ENCODE assay signal across 12 mouse cellular contexts in genomic region chr11:72814188-72814587, GRCm38 (mm10). TPM values are rescaled to one million over a fixed set of nuclear protein-coding genes. Genes with fewer than 3 reads are reported as not detected.
DNase-seq lines count a peak whose midpoint lies in the region; ATAC-seq and TF ChIP-seq lines count a peak whose summit lies in the region.
"Had no signal": no experiment of that assay in that cellular context is flagged by ENCODE, and none has a peak within 500 bp of the region (broad histone marks: within the 10 kb centered on the region; RNA-seq: fewer than 3 reads in every experiment).

No protein-coding gene starts in this region.

- no peak overlapping the region for H3K9ac ChIP-seq in liver, embryonic 12.5 days
- H3K9ac ChIP-seq in ES-Bruce4 (ENCODE audit: low read depth, poor library complexity, severe bottlenecking), result no peak overlapping the region
- H3K9ac ChIP-seq: hindbrain, embryonic 12.5 days had no signal

- 72% methylated on average over 2 of the region's 2 CpGs for WGBS in liver, embryonic 12.5 days (ENCODE audit: insufficient replicate concordance)

- H3K27ac ChIP-seq in liver, embryonic 12.5 days, result no peak overlapping the region
- no peak overlapping the region for H3K27ac ChIP-seq in ES-Bruce4 (ENCODE audit: insufficient read depth, low read length)
- H3K27ac ChIP-seq: hindbrain, embryonic 12.5 days; limb, embryonic 10.5 days had no signal

- no peaks in the 10 kb centered on the region for H3K9me3 ChIP-seq in liver, embryonic 12.5 days (replicated peaks)
- H3K9me3 ChIP-seq in ES-Bruce4 (replicated peaks; ENCODE audit: control insufficient read depth, insufficient read depth, low read length, poor library complexity, severe bottlenecking), result no peaks in the 10 kb centered on the region
- H3K9me3 ChIP-seq: hindbrain, embryonic 12.5 days; limb, embryonic 10.5 days had no signal

- H3K27me3 ChIP-seq in liver, embryonic 12.5 days (replicated peaks), result no peaks in the 10 kb centered on the region
- H3K27me3 ChIP-seq in ES-Bruce4 (ENCODE audit: control insufficient read depth, insufficient read depth, low read length, poor library complexity, severe bottlenecking), result no peaks in the 10 kb centered on the region
- H3K27me3 ChIP-seq: hindbrain, embryonic 12.5 days had no signal

- peaks cover 11% of the 10 kb centered on the region for H3K36me3 ChIP-seq in liver, embryonic 12.5 days
- no peaks in the 10 kb centered on the region for H3K36me3 ChIP-seq in ES-Bruce4 (ENCODE audit: control insufficient read depth, insufficient read depth, low read length, poor library complexity, severe bottlenecking)
- H3K36me3 ChIP-seq: limb, embryonic 10.5 days had no signal

- TF ChIP-seq POLR2A in ES-Bruce4 (IDR thresholded peaks at IDR 0.05; ENCODE audit: insufficient read depth, low read length), result no peak

- no peaks in the 10 kb centered on the region for H3K4me1 ChIP-seq in liver, embryonic 12.5 days
- H3K4me1 ChIP-seq in ES-Bruce4 (ENCODE audit: control insufficient read depth, insufficient read depth, low read length), result no peaks in the 10 kb centered on the region
- H3K4me1 ChIP-seq: hindbrain, embryonic 12.5 days; limb, embryonic 10.5 days had no signal

- TF ChIP-seq EP300 in ES-Bruce4 (IDR thresholded peaks at IDR 0.05; ENCODE audit: insufficient read depth, low read depth, low read length), result no peak

- peak; percentile 37 for TF ChIP-seq CTCF in ES-Bruce4 (IDR thresholded peaks at IDR 0.05; ENCODE audit: low read depth, low read length)

- peak; percentile 22 for DNase-seq in liver
- peak; percentile 34 for DNase-seq in CD4-positive helper T cell, adult 2 months (ENCODE audit: low read depth, low spot score)
- no peak for DNase-seq in urinary bladder, adult 2 months (ENCODE audit: low spot score)
- DNase-seq in gastrocnemius, postnatal 4 days (ENCODE audit: low spot score in 2 of 2), result no peak
- DNase-seq: lung, postnatal 14 days had no signal

- H3K4me3 ChIP-seq in liver, embryonic 12.5 days, result no peak overlapping the region
- no peak overlapping the region for H3K4me3 ChIP-seq in ES-Bruce4 (ENCODE audit: low read depth, low read length)
- H3K4me3 ChIP-seq: erythroblast, embryonic 14.5 days; hindbrain, embryonic 12.5 days; limb, embryonic 10.5 days had no signal

- no peak for ATAC-seq in liver, embryonic 12.5 days
- ATAC-seq in erythroblast, adult 5-6 weeks (replicated peaks; ENCODE audit: low FRiP score, poor library complexity, severe bottlenecking), result 0 out of 2 replicates have a peak, but pooled peaks have one; percentile 64

- no peak overlapping the region for H3K4me2 ChIP-seq in liver, embryonic 12.5 days
- H3K4me2 ChIP-seq: heart, embryonic 11.5 days; hindbrain, embryonic 12.5 days had no signal

RNA-seq across cellular contexts. Expression of gene Zzef1, which starts 18.2 kb away (rescaled TPM):
- polyA plus RNA-seq in liver, embryonic 12.5 days (2016; fragmentation: Nextera tagmentation; extraction: Ambion mirVana), result 5.6 and 6.6 TPM in 2 replicates
- 6.8 and 10.2 TPM in 2 replicates for polyA plus RNA-seq in ES-Bruce4 (2011; ENCODE audit: insufficient read depth, insufficient read length, low read depth, missing spikeins)
- total RNA-seq in erythroblast, adult 5-6 weeks (2015; ENCODE audit: low replicate concordance), result 11.9 and 13.0 TPM in 2 replicates
- total RNA-seq in erythroblast, adult 5-6 weeks (2017; ENCODE audit: low replicate concordance), result 14.4 and 15.2 TPM in 2 replicates
- polyA plus RNA-seq in urinary bladder, adult 2 months (2012; rRNA removed), result 18.3 and 24.1 TPM in 2 replicates
- total RNA-seq in gastrocnemius, postnatal 4 days (2021), result 10 to 100 TPM; 29.5 to 34.7 TPM

RNA-seq across cellular contexts. Expression of gene Cyb5d2, which starts 18.2 kb away (rescaled TPM):
- 4.9 and 5.0 TPM in 2 replicates for polyA plus RNA-seq in liver, embryonic 12.5 days (2016; fragmentation: Nextera tagmentation; extraction: Ambion mirVana)
- polyA plus RNA-seq in ES-Bruce4 (2011; ENCODE audit: insufficient read depth, insufficient read length, low read depth, missing spikeins), result 7.1 and 7.5 TPM in 2 replicates
- 4.6 and 5.8 TPM in 2 replicates for total RNA-seq in erythroblast, adult 5-6 weeks (2015; ENCODE audit: low replicate concordance)
- 4.5 and 5.2 TPM in 2 replicates for total RNA-seq in erythroblast, adult 5-6 weeks (2017; ENCODE audit: low replicate concordance)
- polyA plus RNA-seq in urinary bladder, adult 2 months (2012; rRNA removed), result 7.6 and 9.6 TPM in 2 replicates
- 1 to 10 TPM; 7.0 to 8.1 TPM for total RNA-seq in gastrocnemius, postnatal 4 days (2021)

Comparison
In these comparisons a context has a peak if more than half of its experiments do, and no peak if none do; other contexts are left out.
1. DNase-seq: peak in liver (single experiment) and CD4-positive helper T cell, adult 2 months (single experiment); none in urinary bladder, adult 2 months (single experiment) and gastrocnemius, postnatal 4 days (0 of 2).